Mouse (Mus musculus) liver, adult 2 months (tissue): Measurements from ENCODE around the gene Vipas39. TPM values are rescaled to one million over a fixed set of nuclear protein-coding genes. Genes with fewer than 3 reads are reported as not detected.

Experiments
- DNase-seq: peaks from one replicate; pipeline ENCODE4 v3.0.0-alpha.2; 2011; ENCODE audit warnings: low read depth, low spot score; ENCODE audit errors: extremely low read depth
- H3K27ac ChIP-seq: fragments of 200-500 bp; replicated peaks from 2 replicates; pipeline ENCODE4 v1.5.1; 2012; ENCODE audit warnings: low read depth, mild to moderate bottlenecking, control low read depth, inconsistent platforms, low read length; ENCODE audit not compliant: insufficient read depth
- H3K27me3 ChIP-seq: fragments of 200-500 bp; 2 replicates; pipeline ENCODE4 v1.6.1; 2012; ENCODE audit warnings: mild to moderate bottlenecking, moderate library complexity, low read length, inconsistent platforms; ENCODE audit not compliant: control insufficient read depth, insufficient read depth
- H3K36me3 ChIP-seq: fragments of 200-500 bp; 2 replicates; pipeline ENCODE4 v1.6.1; 2012; ENCODE audit warnings: low read length, inconsistent platforms; ENCODE audit not compliant: control insufficient read depth, insufficient read depth
- H3K4me1 ChIP-seq: fragments of 200-500 bp; 2 replicates; pipeline ENCODE4 v1.6.1; 2011; ENCODE audit warnings: low read length; ENCODE audit not compliant: control insufficient read depth, insufficient read depth
- H3K4me3 ChIP-seq: fragments of 200-500 bp; 2 replicates; pipeline ENCODE4 v1.5.1; 2011; ENCODE audit warnings: low read depth, mild to moderate bottlenecking, control low read depth, low read length, moderate library complexity; ENCODE audit not compliant: insufficient read depth
- H3K79me2 ChIP-seq: fragments of 200-500 bp; 2 replicates; pipeline ENCODE4 v1.6.1; 2012; ENCODE audit warnings: inconsistent platforms, mild to moderate bottlenecking, low read length, moderate library complexity; ENCODE audit not compliant: control insufficient read depth, insufficient read depth
- H3K9ac ChIP-seq: fragments of 200-500 bp; 2 replicates; pipeline ENCODE4 v1.6.1; 2012; ENCODE audit warnings: low read depth, mild to moderate bottlenecking, control low read depth, inconsistent platforms, low read length
- CTCF ChIP-seq: fragments of 200-500 bp; IDR thresholded peaks from 2 replicates; pipeline ENCODE4 v1.5.1; 2011; ENCODE audit warnings: low read depth, low read length, control low read depth
- POLR2A ChIP-seq: fragments of 200-500 bp; IDR thresholded peaks from 2 replicates; pipeline ENCODE4 v1.6.1; 2011; ENCODE audit warnings: low read length, control low read depth; ENCODE audit not compliant: insufficient read depth; ENCODE audit errors: extremely low read depth
- WGBS: fragments of 180-500 bp; shearing (Covaris S2); methylation state at CpG from one replicate; pipeline ENCODE4 v1.1.7; 2018; 5-methylcytosine and 5-hydroxymethylcytosine counted together
- polyA plus RNA-seq: library from polyadenylated mRNA; depleted of rRNA; stranded (reverse); fragments of >200 nt; gene quantifications from 2 replicates; pipeline ENCODE4 v1.2.3, GENCODE M21; 2012; rRNA removed
- total RNA-seq: library from RNA; depleted of rRNA; stranded (reverse); fragments of >200 nt; gene quantifications from 2 replicates; pipeline ENCODE4 v1.2.3, GENCODE M21; 2014; rRNA removed

Gene Vipas39
- total and polyA plus RNA-seq, 2 experiments: 13.3 to 17.4 TPM

DNA sequence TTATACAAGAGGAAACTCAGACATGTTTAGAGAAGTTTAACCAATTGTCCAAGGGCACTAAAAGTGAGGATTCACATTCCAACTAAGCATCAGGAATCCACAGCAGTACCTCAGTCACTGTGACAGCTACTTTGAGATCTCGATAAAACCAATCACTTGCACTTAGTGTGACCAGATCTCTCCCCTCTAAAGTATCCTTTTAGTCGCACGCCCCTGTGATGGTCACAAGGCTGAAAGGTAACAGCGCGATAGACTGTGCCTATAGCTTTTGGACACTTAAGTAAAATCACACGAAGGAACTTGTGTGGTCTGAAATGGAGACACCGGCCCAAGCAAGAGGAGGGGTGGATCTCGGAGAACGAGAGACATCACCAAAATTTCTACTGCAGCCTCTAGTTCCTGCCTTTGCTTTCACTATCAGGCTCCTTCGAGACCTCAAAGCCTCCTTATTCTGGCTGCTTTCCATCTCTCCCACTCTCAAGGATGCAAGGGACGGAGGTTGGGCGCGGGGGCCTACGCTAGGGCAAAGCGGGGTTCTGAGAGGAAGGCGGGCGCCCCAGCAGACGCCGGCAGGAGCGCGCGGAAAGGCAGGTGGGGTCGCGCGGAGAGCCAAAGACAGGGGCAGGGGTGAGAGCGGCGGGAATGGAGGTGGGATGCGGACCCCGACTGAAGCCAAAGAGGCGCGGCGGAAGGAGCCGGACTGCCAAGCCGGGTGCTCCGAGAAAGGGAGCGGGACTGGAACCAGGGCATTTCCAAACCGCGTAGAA, 66.7 kb downstream of the Vipas39 start, which contains the start of gene Samd15:
Gene Samd15 (plus strand): TSS at position 518 of the 767 bp plus-strand sequence.
- Histone ChIP-seq H3K27me3 (no peaks in the 10 kb centered on the region), H3K79me2 (peaks cover 4% of the 10 kb centered on the region; the same call in 1 of the 2 replicates), H3K9ac (peak within 1 kb of the TSS; percentile 91), H3K36me3 (no peaks in the 10 kb centered on the region), H3K27ac (no peak within 1 kb of the TSS), H3K4me1 (peaks cover 4% of the 10 kb centered on the region; the same call in 1 of the 2 replicates), H3K4me3 (peak within 1 kb of the TSS; percentile 90)
- no peak for DNase-seq
- 3% methylated on average over 37 of the region's 38 CpGs for WGBS
- TF ChIP-seq POLR2A (no peak), CTCF (no peak)

DNA sequence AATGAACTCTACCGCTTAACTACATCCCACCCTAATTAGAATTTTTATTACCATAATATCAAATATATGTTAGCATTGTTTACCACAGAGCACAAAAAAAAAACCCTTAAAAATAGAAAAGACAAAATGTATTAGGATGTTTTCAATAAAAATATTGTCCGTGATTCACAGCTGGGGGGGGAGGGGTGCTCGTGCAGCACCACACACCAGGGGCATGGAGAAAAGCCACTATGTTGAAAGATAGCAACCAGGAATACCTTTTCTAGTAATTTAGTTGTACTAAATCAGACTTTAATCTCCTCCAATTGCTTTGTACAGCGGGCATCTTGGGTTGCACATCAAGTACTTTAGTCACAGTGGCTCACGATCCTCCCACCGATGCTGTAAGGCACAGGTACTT, 67.3 kb downstream of the Vipas39 start:
- TF ChIP-seq CTCF (no peak), POLR2A (no peak)
- no peaks in the 10 kb centered on the region for H3K27me3 ChIP-seq
- no peak overlapping the region for H3K9ac ChIP-seq
- 88% methylated on average over 6 of the region's 6 CpGs for WGBS
- H3K27ac ChIP-seq: no peak overlapping the region
- peaks cover 4% of the 10 kb centered on the region; the same call in 1 of the 2 replicates for H3K79me2 ChIP-seq
- no peak for DNase-seq
- peaks cover 4% of the 10 kb centered on the region; the same call in 1 of the 2 replicates for H3K4me1 ChIP-seq
- H3K36me3 ChIP-seq: no peaks in the 10 kb centered on the region
- H3K4me3 ChIP-seq: no peak overlapping the region

DNA sequence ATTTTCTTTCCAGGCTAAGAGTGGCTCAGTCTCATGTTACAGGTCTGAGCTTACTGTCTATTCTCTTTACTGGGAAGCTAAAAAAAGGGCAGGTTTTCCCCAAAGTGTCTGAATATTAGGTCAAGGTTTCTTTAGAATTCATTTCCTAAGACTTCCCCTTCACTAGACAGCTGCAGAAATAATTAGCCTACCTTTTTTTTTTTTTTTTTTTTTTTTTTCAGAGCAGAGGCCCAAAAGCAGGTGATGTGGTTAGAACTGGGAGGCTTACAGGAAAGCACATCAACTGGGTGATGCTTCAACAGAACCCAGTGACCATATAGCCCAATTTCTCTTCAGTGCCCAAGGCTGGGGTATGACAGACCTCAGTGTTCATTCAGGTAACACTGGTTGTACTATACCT, 69.7 kb downstream of the Vipas39 start:
- no peak overlapping the region for H3K27ac ChIP-seq
- peaks cover 4% of the 10 kb centered on the region; the same call in 1 of the 2 replicates for H3K79me2 ChIP-seq
- H3K4me3 ChIP-seq: no peak overlapping the region
- H3K9ac ChIP-seq: no peak overlapping the region
- TF ChIP-seq POLR2A: no peak
- no peak for TF ChIP-seq CTCF
- DNase-seq: no peak
- no peaks in the 10 kb centered on the region for H3K27me3 ChIP-seq
- peaks cover 4% of the 10 kb centered on the region; the same call in 1 of the 2 replicates for H3K4me1 ChIP-seq
- no peaks in the 10 kb centered on the region for H3K36me3 ChIP-seq

DNA sequence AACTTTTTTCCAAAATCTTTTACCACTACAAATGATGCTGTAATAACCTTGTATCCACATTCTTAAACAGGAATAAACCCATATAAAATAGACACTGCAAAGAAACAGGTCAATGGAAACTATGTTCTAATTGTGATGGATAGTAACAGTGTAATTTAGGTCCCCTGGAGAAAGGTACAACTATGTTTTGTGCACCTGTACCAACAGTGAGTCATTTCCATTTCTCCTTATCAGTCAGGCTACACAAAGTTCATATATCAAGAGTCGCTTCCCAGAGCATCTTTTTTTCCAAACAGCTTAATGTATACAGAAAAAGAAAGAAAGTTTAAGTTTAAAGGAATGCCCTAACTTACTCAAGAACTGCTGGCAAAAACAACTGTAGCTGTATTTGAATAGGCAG, 71.0 kb downstream of the Vipas39 start:
- DNase-seq: no peak
- Histone ChIP-seq H3K79me2 (peaks cover 4% of the 10 kb centered on the region; the same call in 1 of the 2 replicates), H3K9ac (no peak overlapping the region), H3K27ac (no peak overlapping the region), H3K36me3 (no peaks in the 10 kb centered on the region), H3K4me1 (peaks cover 4% of the 10 kb centered on the region; the same call in 1 of the 2 replicates), H3K27me3 (no peaks in the 10 kb centered on the region), H3K4me3 (no peak overlapping the region)
- TF ChIP-seq CTCF (no peak), POLR2A (no peak)
- 77% methylated on average over 1 of the region's 1 CpGs for WGBS

DNA sequence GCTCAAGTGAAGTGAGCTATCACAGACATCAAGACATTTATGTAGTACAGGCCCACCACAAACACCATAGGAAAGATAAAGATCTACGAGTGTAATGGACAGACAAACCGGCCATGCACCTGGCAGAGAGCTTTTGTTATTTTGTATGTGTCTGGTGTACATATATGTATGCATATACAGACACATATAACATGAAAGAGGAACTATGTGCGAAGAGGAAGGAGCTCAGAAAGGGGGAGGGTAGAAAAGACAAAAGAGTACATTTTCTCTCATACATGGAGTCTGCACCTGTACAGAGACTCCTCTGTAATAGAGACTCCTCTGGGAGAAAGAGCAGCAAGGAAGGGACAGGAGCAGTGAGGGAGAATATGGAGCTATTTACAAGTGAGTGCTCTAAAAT, 73.0 kb downstream of the Vipas39 start:
- H3K27me3 ChIP-seq: no peaks in the 10 kb centered on the region
- H3K27ac ChIP-seq: no peak overlapping the region
- H3K4me1 ChIP-seq: no peaks in the 10 kb centered on the region
- H3K4me3 ChIP-seq: no peak overlapping the region
- WGBS: 85% methylated on average over 3 of the region's 3 CpGs
- no peaks in the 10 kb centered on the region; the same call in 1 of the 2 replicates for H3K79me2 ChIP-seq
- no peak for DNase-seq
- H3K36me3 ChIP-seq: no peaks in the 10 kb centered on the region
- TF ChIP-seq CTCF (no peak), POLR2A (no peak)
- no peak overlapping the region for H3K9ac ChIP-seq

Other genes with a start within 250 kb of the Vipas39 start
- gene Tmem63c, start 244.9 kb downstream of the Vipas39 start, total RNA-seq: not detected in 2 replicates
- not detected in 2 replicates for gene Tmem63c, start 244.9 kb downstream of the Vipas39 start, polyA plus RNA-seq
- 0.13 and 0.18 TPM in 2 replicates for gene Ngb, start 163.7 kb downstream of the Vipas39 start, total RNA-seq
- 0.19 and 0.23 TPM in 2 replicates for gene Ngb, start 163.7 kb downstream of the Vipas39 start, polyA plus RNA-seq
- 915 and 1,082 TPM in 2 replicates for gene Gstz1, start 119.1 kb downstream of the Vipas39 start, total RNA-seq
- 816 and 942 TPM in 2 replicates for gene Gstz1, start 119.1 kb downstream of the Vipas39 start, polyA plus RNA-seq
- gene Pomt2, start 118.3 kb downstream of the Vipas39 start, total RNA-seq: 11.6 and 16.2 TPM in 2 replicates
- gene Pomt2, start 118.3 kb downstream of the Vipas39 start, polyA plus RNA-seq: 13.0 and 14.7 TPM in 2 replicates
- not detected in 2 replicates for gene Samd15, start 66.5 kb downstream of the Vipas39 start, total RNA-seq
- gene Samd15, start 66.5 kb downstream of the Vipas39 start, polyA plus RNA-seq: not detected in 2 replicates
- gene Tmed8, start 65.8 kb downstream of the Vipas39 start, total RNA-seq: 1.5 and 1.6 TPM in 2 replicates
- gene Tmed8, start 65.8 kb downstream of the Vipas39 start, polyA plus RNA-seq: 0.71 and 0.77 TPM in 2 replicates
- 0.34 TPM in 1 of 2 replicates, not detected in the other for gene Noxred1, start 27.5 kb downstream of the Vipas39 start, total RNA-seq
- 0.21 and 0.23 TPM in 2 replicates for gene Noxred1, start 27.5 kb downstream of the Vipas39 start, polyA plus RNA-seq
- 88.0 and 92.9 TPM in 2 replicates for gene Ahsa1, start 223 bp upstream of the Vipas39 start, total RNA-seq
- gene Ahsa1, start 223 bp upstream of the Vipas39 start, polyA plus RNA-seq: 67.4 and 76.9 TPM in 2 replicates
- gene Ism2, start 33.4 kb upstream of the Vipas39 start, total RNA-seq: 0.18 and 0.27 TPM in 2 replicates
- 0.28 and 0.60 TPM in 2 replicates for gene Ism2, start 33.4 kb upstream of the Vipas39 start, polyA plus RNA-seq
- gene Sptlc2, start 122.1 kb upstream of the Vipas39 start, total RNA-seq: 13.8 and 14.4 TPM in 2 replicates
- gene Sptlc2, start 122.1 kb upstream of the Vipas39 start, polyA plus RNA-seq: 4.3 and 6.5 TPM in 2 replicates
- gene Slirp, start 177.6 kb upstream of the Vipas39 start, total RNA-seq: 25.3 and 29.7 TPM in 2 replicates
- gene Slirp, start 177.6 kb upstream of the Vipas39 start, polyA plus RNA-seq: 11.1 and 15.6 TPM in 2 replicates
- gene Alkbh1, start 177.8 kb upstream of the Vipas39 start, total RNA-seq: 8.4 and 10.3 TPM in 2 replicates
- gene Alkbh1, start 177.8 kb upstream of the Vipas39 start, polyA plus RNA-seq: 4.9 and 11.1 TPM in 2 replicates
- 23.8 and 34.8 TPM in 2 replicates for gene Snw1, start 206.0 kb upstream of the Vipas39 start, total RNA-seq
- 3.8 and 4.3 TPM in 2 replicates for gene Snw1, start 206.0 kb upstream of the Vipas39 start, polyA plus RNA-seq
- gene Gm5788, start 228.5 kb upstream of the Vipas39 start, total RNA-seq: not detected in 2 replicates
- not detected in 2 replicates for gene Gm5788, start 228.5 kb upstream of the Vipas39 start, polyA plus RNA-seq
- not detected in 2 replicates for gene Gm8300, start 248.1 kb upstream of the Vipas39 start, total RNA-seq
- not detected in 2 replicates for gene Gm8300, start 248.1 kb upstream of the Vipas39 start, polyA plus RNA-seq